Mouse (Mus musculus) liver, postnatal 0 days (tissue): ENCODE results near the gene Olfr959.

Experiments used
- CTCF ChIP-seq: sonication (generic); IDR thresholded peaks from 2 replicates; pipeline ENCODE4 v1.5.1; 2016; ENCODE audit warnings: antibody characterized with exemption, low read depth
- EP300 ChIP-seq: IDR thresholded peaks from 2 replicates; pipeline ENCODE4 v1.6.1; 2016; ENCODE audit warnings: antibody characterized with exemption, low read depth, mild to moderate bottlenecking

GRCm38 (mm10) chr9:39603333-39603845 is 28.0 kb upstream of the Olfr959 start:
- no peak for TF ChIP-seq CTCF
- no peak for TF ChIP-seq EP300
